Mouse (Mus musculus) heart, adult 2 months (tissue): ENCODE data around the gene Gast. TPM values are rescaled to one million over a fixed set of nuclear protein-coding genes. Genes with fewer than 3 reads are reported as not detected.
A peak's percentile ranks its signal among the peaks of the same experiment; 100 is the strongest.

ENCODE experiments used
- DNase-seq, 2 experiments: peaks; one replicate each; pipeline ENCODE4 v3.0.0; 2021
- H3K27ac ChIP-seq: fragments of 200-600 bp; 2 replicates; pipeline ENCODE4 v1.8.1; 2022
- H3K27me3 ChIP-seq: fragments of 200-500 bp; 2 replicates; pipeline ENCODE4 v1.6.1; 2012; ENCODE audit warnings: mild to moderate bottlenecking, low read length, inconsistent platforms, mixed read lengths; ENCODE audit not compliant: control insufficient read depth, insufficient read depth
- H3K36me3 ChIP-seq: fragments of 200-500 bp; 2 replicates; pipeline ENCODE4 v1.6.1; 2012; ENCODE audit warnings: low read length, inconsistent platforms; ENCODE audit not compliant: control insufficient read depth, insufficient read depth
- H3K4me1 ChIP-seq: fragments of 200-500 bp; 2 replicates; pipeline ENCODE4 v1.6.1; 2011; ENCODE audit warnings: low read length; ENCODE audit not compliant: control insufficient read depth, insufficient read depth
- H3K4me3 ChIP-seq: fragments of 200-600 bp; 2 replicates; pipeline ENCODE4 v1.8.1; 2022
- H3K79me2 ChIP-seq: fragments of 200-500 bp; replicated peaks from 2 replicates; pipeline ENCODE4 v1.6.1; 2012; ENCODE audit warnings: mild to moderate bottlenecking, inconsistent platforms, low read length, moderate library complexity, mixed read lengths; ENCODE audit not compliant: control insufficient read depth, insufficient read depth
- H3K9ac ChIP-seq: fragments of 200-500 bp; 2 replicates; pipeline ENCODE4 v1.6.1; 2012; ENCODE audit warnings: low read depth, mild to moderate bottlenecking, control low read depth, inconsistent platforms, low read length, mixed read lengths
- CTCF ChIP-seq: fragments of 200-600 bp; IDR thresholded peaks from 2 replicates; pipeline ENCODE4 v1.8.1; 2022; ENCODE audit warnings: antibody characterized with exemption, mild to moderate bottlenecking, moderate library complexity
- EP300 ChIP-seq: fragments of 200-500 bp; IDR thresholded peaks from 2 replicates; pipeline ENCODE4 v1.6.1; 2011; ENCODE audit warnings: low read depth, low read length, control low read depth; ENCODE audit not compliant: insufficient read depth
- POLR2A ChIP-seq: fragments of 200-500 bp; IDR thresholded peaks from 2 replicates; pipeline ENCODE4 v1.6.1; 2011; ENCODE audit warnings: mild to moderate bottlenecking, low read depth, low read length, control low read depth; ENCODE audit not compliant: insufficient read depth
- WGBS: fragments of 180-500 bp; shearing (Covaris S2); methylation state at CpG from one replicate; pipeline ENCODE4 v1.1.7; 2018; 5-methylcytosine and 5-hydroxymethylcytosine counted together
- intact Hi-C: fragments of 180-260 bp; cut with DNase I; formaldehyde crosslinking; loops from one replicate; pipeline ENCODE4 v1.15.1; 2025
- polyA plus RNA-seq: library from polyadenylated mRNA; depleted of rRNA; stranded (reverse); fragments of >200 nt; gene quantifications from 2 replicates; pipeline ENCODE4 v1.2.3, GENCODE M21; 2012
- total RNA-seq, 2 experiments: library from RNA; stranded (reverse); gene quantifications; 2 replicates each; pipeline ENCODE4 v1.2.3; 2021

The Gast gene
- total and polyA plus RNA-seq, 3 experiments = not detected

DNA sequence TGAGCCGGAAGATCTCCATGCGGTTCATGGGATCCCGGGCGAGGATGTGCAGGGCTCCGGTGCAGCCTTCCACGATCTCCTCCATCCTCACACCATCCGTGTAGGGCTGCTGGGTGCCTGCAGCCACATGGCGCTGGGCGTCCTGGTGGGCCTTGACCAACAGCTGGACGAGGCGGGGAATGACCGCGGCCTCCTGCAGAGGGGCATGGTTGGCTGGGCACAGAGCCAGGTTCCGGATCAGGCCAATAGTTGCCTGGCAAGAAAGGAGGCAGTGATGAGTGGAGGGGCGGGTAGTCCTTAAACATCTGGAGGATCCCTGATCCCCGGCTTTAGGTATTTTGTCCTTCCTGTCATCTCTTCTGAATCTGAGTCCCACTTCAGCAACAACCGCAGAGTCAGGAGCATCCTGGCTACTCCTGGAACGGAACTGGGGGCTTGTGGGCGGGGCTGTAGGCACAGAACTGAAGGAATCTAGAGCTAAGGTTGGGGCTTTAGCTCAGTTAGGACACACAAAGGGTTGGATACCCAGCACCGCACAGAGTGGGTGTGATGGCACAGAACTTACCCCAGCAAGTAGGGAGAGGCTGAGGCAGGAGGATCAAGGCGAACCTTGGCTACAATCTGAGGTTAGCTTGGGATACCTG, 42.7 kb downstream of the Gast start:
- 74% methylated on average over 21 of the region's 21 CpGs for WGBS
- DNase-seq = no peak
- intact Hi-C loops = loop anchor here (1.0 kb wide), 1 partner anchor 9 kb away; no protein-coding TSS in a partner anchor
- Histone ChIP-seq H3K4me1 (peaks cover 19% of the 10 kb centered on the region), H3K9ac (no peak overlapping the region), H3K36me3 (peaks cover 26% of the 10 kb centered on the region), H3K4me3 (no peak overlapping the region), H3K27me3 (no peaks in the 10 kb centered on the region), H3K27ac (peak overlapping the region; percentile 72), H3K79me2 (no peaks in the 10 kb centered on the region; the same call in 1 of the 2 replicates)
- TF ChIP-seq CTCF = no peak
- TF ChIP-seq EP300 = no peak
- TF ChIP-seq POLR2A = no peak

DNA sequence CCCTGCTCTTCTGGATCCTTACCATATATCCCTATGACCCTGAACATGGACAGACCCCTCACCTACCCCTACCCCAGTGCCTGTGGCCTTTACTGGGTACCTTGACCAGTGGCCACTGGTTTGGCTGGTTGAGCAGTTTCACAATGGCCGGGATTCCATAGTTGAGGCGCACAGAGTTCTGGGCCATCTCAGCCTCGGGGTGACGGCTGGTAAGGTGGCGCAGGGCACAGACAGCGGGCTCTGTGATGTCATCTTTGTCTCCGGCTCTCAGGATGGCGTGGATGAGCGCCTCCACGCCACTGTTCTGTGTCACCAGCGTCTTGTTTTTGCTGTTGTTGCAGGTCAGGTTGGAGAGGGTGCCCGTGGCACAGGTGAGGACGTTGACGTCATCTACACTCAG, 43.8 kb downstream of the Gast start:
- H3K36me3 ChIP-seq = peaks cover 29% of the 10 kb centered on the region
- H3K27ac ChIP-seq = no peak overlapping the region
- peaks cover 17% of the 10 kb centered on the region for H3K4me1 ChIP-seq
- no peak for DNase-seq
- intact Hi-C loops = no loop called here
- 95% methylated on average over 14 of the region's 14 CpGs for WGBS
- no peaks in the 10 kb centered on the region; the same call in none of the 2 replicates for H3K79me2 ChIP-seq
- H3K4me3 ChIP-seq = no peak overlapping the region
- H3K27me3 ChIP-seq = no peaks in the 10 kb centered on the region
- TF ChIP-seq EP300 (no peak), CTCF (no peak), POLR2A (no peak)
- no peak overlapping the region for H3K9ac ChIP-seq

DNA sequence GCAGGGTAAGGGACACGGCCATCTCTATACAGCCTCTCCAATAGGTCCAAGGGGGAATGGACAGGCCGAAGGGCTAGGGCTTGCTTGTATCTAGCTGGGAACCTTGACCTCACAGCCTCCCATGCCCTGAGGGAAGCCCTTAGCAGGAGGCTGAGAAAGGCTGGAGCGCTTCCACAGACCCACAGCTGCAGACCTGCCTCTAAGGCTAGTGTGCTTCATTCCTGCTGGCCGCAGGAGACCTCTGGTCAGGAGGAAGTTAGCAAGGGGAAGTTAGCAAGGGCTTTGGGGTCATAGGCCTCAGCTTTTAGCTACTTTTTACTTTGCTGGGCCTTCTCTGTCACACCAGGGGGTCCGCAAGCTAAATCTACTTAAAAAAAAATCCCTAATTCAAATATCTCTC, 44.2 kb downstream of the Gast start:
- Histone ChIP-seq H3K4me1 (peaks cover 17% of the 10 kb centered on the region), H3K27ac (no peak overlapping the region), H3K9ac (no peak overlapping the region), H3K4me3 (no peak overlapping the region), H3K36me3 (peaks cover 27% of the 10 kb centered on the region), H3K27me3 (no peaks in the 10 kb centered on the region), H3K79me2 (peaks cover 2% of the 10 kb centered on the region)
- TF ChIP-seq CTCF (no peak), EP300 (0 out of 2 replicates have a peak, but pooled peaks have one; percentile 9)
- DNase-seq = peak in 1 of 2 experiments; percentile 23
- intact Hi-C loops = no loop called here
- WGBS = 87% methylated on average over 5 of the region's 5 CpGs

DNA sequence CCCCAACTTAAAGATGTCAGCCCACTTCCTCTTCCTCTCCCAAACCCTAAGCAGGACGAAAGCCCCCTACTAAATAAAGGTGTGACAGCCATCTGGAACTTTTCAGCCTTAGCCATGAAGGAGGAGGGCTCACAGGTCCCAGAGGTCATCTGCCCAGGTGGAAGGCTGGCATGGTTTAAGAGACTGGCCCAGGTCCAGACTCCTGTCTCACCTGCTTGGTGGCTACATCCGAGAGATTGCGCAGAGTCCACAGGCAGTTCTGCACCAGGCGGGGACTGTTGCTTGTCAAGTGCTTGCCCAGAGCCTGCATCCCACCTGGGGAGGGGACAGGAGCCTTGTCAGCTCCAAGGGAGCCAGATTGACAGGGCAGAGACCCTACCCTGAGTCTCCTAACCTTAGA, 45.1 kb downstream of the Gast start:
- peaks cover 17% of the 10 kb centered on the region for H3K4me1 ChIP-seq
- 75% methylated on average over 4 of the region's 4 CpGs for WGBS
- no peaks in the 10 kb centered on the region for H3K27me3 ChIP-seq
- peaks cover 3% of the 10 kb centered on the region for H3K79me2 ChIP-seq
- intact Hi-C loops = no loop called here
- peaks cover 28% of the 10 kb centered on the region for H3K36me3 ChIP-seq
- H3K9ac ChIP-seq = no peak overlapping the region
- no peak for TF ChIP-seq CTCF
- no peak for TF ChIP-seq POLR2A
- no peak for TF ChIP-seq EP300
- no peak overlapping the region; the same call in 1 of the 2 replicates for H3K27ac ChIP-seq
- DNase-seq = peak in 1 of 2 experiments; percentile 3
- H3K4me3 ChIP-seq = no peak overlapping the region

DNA sequence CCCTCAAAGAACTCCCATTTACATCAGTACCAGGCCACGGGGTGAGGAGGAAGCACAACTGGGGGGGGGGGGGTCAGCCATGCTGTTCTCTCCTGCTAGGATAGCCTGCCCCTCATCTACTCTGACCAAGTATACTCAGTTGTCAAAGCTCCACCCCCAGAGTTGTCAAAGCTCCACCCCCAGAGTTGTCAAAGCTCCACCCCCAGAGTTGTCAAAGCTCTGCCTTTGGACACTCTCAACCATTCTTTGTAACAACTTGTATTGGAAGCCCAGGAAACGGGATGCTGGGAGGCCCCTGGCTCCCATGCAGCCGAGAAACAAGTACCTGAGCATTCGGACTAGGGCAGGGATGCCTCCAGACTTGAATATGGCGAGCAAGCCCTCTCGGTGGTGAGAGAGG, 48.5 kb downstream of the Gast start:
- Histone ChIP-seq H3K27me3 (no peaks in the 10 kb centered on the region), H3K4me1 (peaks cover 23% of the 10 kb centered on the region), H3K4me3 (no peak overlapping the region), H3K9ac (no peak overlapping the region), H3K36me3 (peaks cover 38% of the 10 kb centered on the region), H3K79me2 (peaks cover 12% of the 10 kb centered on the region), H3K27ac (no peak overlapping the region)
- 64% methylated on average over 6 of the region's 6 CpGs for WGBS
- TF ChIP-seq POLR2A = no peak
- TF ChIP-seq EP300 = no peak
- no peak for TF ChIP-seq CTCF
- DNase-seq = no peak
- intact Hi-C loops = no loop called here

DNA sequence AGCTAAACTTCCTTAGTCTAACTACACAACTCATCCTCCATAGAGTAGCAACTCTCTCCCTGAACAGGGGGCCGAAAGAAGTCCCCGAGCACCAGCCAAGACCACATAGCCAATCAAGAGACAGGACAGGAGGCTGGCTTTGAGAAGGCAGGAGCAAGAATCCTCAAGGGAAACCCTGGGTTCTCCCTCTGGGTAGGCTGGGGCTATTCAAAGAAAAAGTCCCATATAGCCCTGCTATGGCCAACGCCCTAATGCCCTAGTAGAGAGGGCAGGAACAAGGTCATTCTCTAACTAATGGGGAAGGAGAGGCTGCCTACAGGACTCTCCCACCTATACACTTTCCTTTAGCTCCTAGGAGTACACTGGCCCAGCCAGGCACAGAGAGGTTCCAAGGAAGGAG, 50.8 kb downstream of the Gast start:
- Histone ChIP-seq H3K79me2 (peaks cover 12% of the 10 kb centered on the region), H3K4me1 (peaks cover 37% of the 10 kb centered on the region), H3K27ac (no peak overlapping the region), H3K27me3 (no peaks in the 10 kb centered on the region), H3K9ac (no peak overlapping the region), H3K36me3 (peaks cover 44% of the 10 kb centered on the region), H3K4me3 (no peak overlapping the region)
- no peak for TF ChIP-seq POLR2A
- no peak for TF ChIP-seq EP300
- no peak for TF ChIP-seq CTCF
- intact Hi-C loops = no loop called here
- DNase-seq = no peak
- 80% methylated on average over 3 of the region's 3 CpGs for WGBS
